Mouse (Mus musculus) brain, embryonic 14.5 days (tissue): ENCODE results near the gene Zan.

Experiments used
- CTCF ChIP-seq: fragments of 200-500 bp; IDR thresholded peaks from 2 replicates; pipeline ENCODE4 v1.5.1; 2012; ENCODE audit warnings: inconsistent platforms, mild to moderate bottlenecking, moderate library complexity, borderline replicate concordance; ENCODE audit not compliant: insufficient read depth, insufficient read length; ENCODE audit errors: extremely low read depth
- POLR2A ChIP-seq: fragments of 200-500 bp; IDR thresholded peaks from 2 replicates; pipeline ENCODE4 v1.6.1; 2012; ENCODE audit warnings: mild to moderate bottlenecking, inconsistent platforms, borderline replicate concordance; ENCODE audit not compliant: poor library complexity, insufficient read depth, insufficient read length, severe bottlenecking; ENCODE audit errors: extremely low read depth

GRCm38 (mm10) chr5:137445536-137445935 lies 31.3 kb downstream of the Zan start:
- no peak for TF ChIP-seq CTCF
- TF ChIP-seq POLR2A = no peak
